ENCODE assay signal across 13 mouse cellular contexts in the genomic region with DNA sequence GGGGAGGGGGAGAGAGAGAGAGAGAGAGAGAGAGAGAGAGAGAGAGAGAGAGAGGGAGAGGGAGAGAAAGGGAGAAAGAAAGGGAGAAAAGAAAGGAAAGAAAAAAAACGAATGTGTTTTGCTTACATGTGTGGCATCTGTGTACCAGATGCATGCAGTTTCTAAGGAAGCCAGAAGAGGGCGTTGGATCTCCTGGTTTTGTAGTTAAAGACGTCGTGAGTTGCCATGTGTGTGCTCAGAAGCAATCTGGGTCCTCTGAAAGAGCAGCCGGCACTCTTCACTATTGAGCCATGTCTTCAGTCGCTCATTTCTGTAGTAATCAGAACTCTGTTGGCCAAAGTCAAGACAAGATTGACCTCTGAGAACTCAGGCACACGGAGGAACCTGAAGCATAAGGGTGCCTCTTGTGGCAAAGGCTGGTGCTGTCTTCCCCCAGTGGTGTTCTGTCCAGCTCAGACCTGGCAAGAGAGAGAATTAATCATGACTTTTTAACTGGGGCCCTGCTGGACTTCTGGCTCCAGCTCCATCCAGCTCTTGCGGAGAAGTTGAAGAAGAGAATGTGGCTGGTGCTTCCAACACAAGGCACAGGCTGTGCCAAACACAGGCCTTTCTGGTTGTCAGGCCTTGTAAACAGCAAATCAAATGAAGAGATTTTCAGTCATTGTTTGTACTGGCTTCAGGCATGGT.
DNase-seq lines count a peak whose midpoint lies in the region; ATAC-seq and TF ChIP-seq lines count a peak whose summit lies in the region.
"Had no signal": no experiment of that assay in that cellular context is flagged by ENCODE, and none has a peak within 500 bp of the region (broad histone marks: within the 10 kb centered on the region; RNA-seq: fewer than 3 reads in every experiment).

No protein-coding gene starts in this region.

- ATAC-seq in CD4-positive, CD25-positive, alpha-beta regulatory T cell, adult 4 months, result no peak
- no peak for ATAC-seq in hindbrain, embryonic 13.5 days (ENCODE audit: low FRiP score)
- ATAC-seq in midbrain, postnatal 0 days (ENCODE audit: low FRiP score), result no peak
- no peak for ATAC-seq in midbrain, embryonic 16.5 days

- H3K4me3 ChIP-seq in hindbrain, embryonic 10.5 days, result no peak overlapping the region
- no peak overlapping the region for H3K4me3 ChIP-seq in hindbrain, embryonic 13.5 days
- H3K4me3 ChIP-seq in midbrain, postnatal 0 days (ENCODE audit: low read depth, low read length), result no peak overlapping the region
- no peak overlapping the region for H3K4me3 ChIP-seq in midbrain, embryonic 16.5 days (ENCODE audit: low read depth, low read length)
- H3K4me3 ChIP-seq: limb, embryonic 15.5 days; neural tube, embryonic 12.5 days had no signal

- DNase-seq in CD4-positive, CD25-positive, alpha-beta regulatory T cell, adult 2 months (ENCODE audit: low read depth, low spot score), result peak; percentile 18
- DNase-seq in hindbrain, embryonic 10.5 days (ENCODE audit: low spot score), result no peak
- no peak for DNase-seq in midbrain, postnatal 0 days (ENCODE audit: low spot score)
- DNase-seq in skeletal muscle tissue, adult 2 months (ENCODE audit: low read depth, low spot score), result peak; percentile 73
- no peak for DNase-seq in Muller cell, postnatal 12 days (ENCODE audit: inconsistent ontology term)
- DNase-seq: lung, postnatal 10 days; retina, postnatal 1 day had no signal

- H3K4me2 ChIP-seq in hindbrain, embryonic 13.5 days, result no peak overlapping the region
- H3K4me2 ChIP-seq in midbrain, postnatal 0 days (ENCODE audit: low read depth, low read length, poor library complexity, severe bottlenecking), result no peak overlapping the region
- no peak overlapping the region for H3K4me2 ChIP-seq in midbrain, embryonic 16.5 days (ENCODE audit: low read length)
- H3K4me2 ChIP-seq: limb, embryonic 15.5 days; midbrain, embryonic 11.5 days; neural tube, embryonic 12.5 days had no signal

- WGBS in hindbrain, embryonic 10.5 days, result 54% methylated on average over 8 of the region's 8 CpGs
- 65% methylated on average over 8 of the region's 8 CpGs for WGBS in hindbrain, embryonic 13.5 days
- 63% methylated on average over 8 of the region's 8 CpGs for WGBS in midbrain, postnatal 0 days
- 60% methylated on average over 8 of the region's 8 CpGs for WGBS in midbrain, embryonic 16.5 days

- peak; percentile 38; the same call in 1 of the 2 replicates for TF ChIP-seq CTCF in midbrain, postnatal 0 days (IDR thresholded peaks at IDR 0.05)

- H3K27me3 ChIP-seq in hindbrain, embryonic 10.5 days (ENCODE audit: insufficient read depth, poor library complexity, severe bottlenecking), result peaks cover 69% of the 10 kb centered on the region
- peaks cover 32% of the 10 kb centered on the region for H3K27me3 ChIP-seq in hindbrain, embryonic 13.5 days
- no peaks in the 10 kb centered on the region for H3K27me3 ChIP-seq in midbrain, postnatal 0 days (ENCODE audit: insufficient read depth, low read length)
- H3K27me3 ChIP-seq in midbrain, embryonic 16.5 days (ENCODE audit: control insufficient read depth, insufficient read depth, low read depth, low read length), result no peaks in the 10 kb centered on the region

- no peaks in the 10 kb centered on the region for H3K36me3 ChIP-seq in hindbrain, embryonic 10.5 days
- no peaks in the 10 kb centered on the region for H3K36me3 ChIP-seq in hindbrain, embryonic 13.5 days
- no peaks in the 10 kb centered on the region for H3K36me3 ChIP-seq in midbrain, postnatal 0 days (ENCODE audit: insufficient read depth, low read length)
- H3K36me3 ChIP-seq in midbrain, embryonic 16.5 days (ENCODE audit: control insufficient read depth, insufficient read depth, low read length), result no peaks in the 10 kb centered on the region
- H3K36me3 ChIP-seq: limb, embryonic 15.5 days; neural tube, embryonic 12.5 days had no signal

- no peak overlapping the region for H3K9ac ChIP-seq in hindbrain, embryonic 13.5 days
- no peak overlapping the region for H3K9ac ChIP-seq in midbrain, postnatal 0 days (replicated peaks; ENCODE audit: low read length, poor library complexity, severe bottlenecking)
- no peak overlapping the region for H3K9ac ChIP-seq in midbrain, embryonic 16.5 days (ENCODE audit: low read depth, low read length)
- H3K9ac ChIP-seq: limb, embryonic 15.5 days; neural tube, embryonic 12.5 days had no signal

- H3K27ac ChIP-seq in hindbrain, embryonic 10.5 days, result 0 out of 2 replicates have a peak overlapping the region, but pooled peaks have one; percentile 13
- no peak overlapping the region for H3K27ac ChIP-seq in hindbrain, embryonic 13.5 days
- no peak overlapping the region for H3K27ac ChIP-seq in midbrain, postnatal 0 days (ENCODE audit: low read depth, low read length)
- no peak overlapping the region for H3K27ac ChIP-seq in midbrain, embryonic 16.5 days (ENCODE audit: low read length)
- H3K27ac ChIP-seq: limb, embryonic 15.5 days; neural tube, embryonic 12.5 days had no signal

- peaks cover 59% of the 10 kb centered on the region for H3K4me1 ChIP-seq in hindbrain, embryonic 10.5 days (replicated peaks)
- H3K4me1 ChIP-seq in hindbrain, embryonic 13.5 days (replicated peaks), result peaks cover 44% of the 10 kb centered on the region
- peaks cover 9% of the 10 kb centered on the region; the same call in 1 of the 2 replicates for H3K4me1 ChIP-seq in midbrain, postnatal 0 days (ENCODE audit: insufficient read depth, low read length)
- peaks cover 25% of the 10 kb centered on the region for H3K4me1 ChIP-seq in midbrain, embryonic 16.5 days (ENCODE audit: control insufficient read depth, insufficient read depth, low read length)

- H3K9me3 ChIP-seq in hindbrain, embryonic 10.5 days, result no peaks in the 10 kb centered on the region
- no peaks in the 10 kb centered on the region for H3K9me3 ChIP-seq in hindbrain, embryonic 13.5 days
- no peaks in the 10 kb centered on the region for H3K9me3 ChIP-seq in midbrain, postnatal 0 days (ENCODE audit: low read length)
- no peaks in the 10 kb centered on the region for H3K9me3 ChIP-seq in midbrain, embryonic 16.5 days (replicated peaks; ENCODE audit: control insufficient read depth, low read length, poor library complexity, severe bottlenecking)
- H3K9me3 ChIP-seq: limb, embryonic 15.5 days; neural tube, embryonic 12.5 days had no signal

Comparison
In these comparisons a context has a peak if more than half of its experiments do, and no peak if none do; other contexts are left out.
1. DNase-seq: peak in CD4-positive, CD25-positive, alpha-beta regulatory T cell, adult 2 months (single experiment) and skeletal muscle tissue, adult 2 months (single experiment); none in hindbrain, embryonic 10.5 days (single experiment), midbrain, postnatal 0 days (single experiment) and Muller cell, postnatal 12 days (single experiment).